Mouse (Mus musculus): Measurements from ENCODE around the gene Zfp952.

GRCm38 (mm10) chr17:32991965-32992698 lies 797 bp upstream of the Zfp952 start:
- TF ChIP-seq POLR2A (IDR thresholded peaks at IDR 0.05; ENCODE audit: extremely low read depth, insufficient read depth, low read length) (no peak), CTCF (IDR thresholded peaks at IDR 0.05; ENCODE audit: extremely low read depth, insufficient read depth, low read length) (no peak)

Data from cortical plate, adult 2 months (tissue).